Mouse (Mus musculus): ENCODE measurements around the gene Rap2b.

Rap2b gene

DNA sequence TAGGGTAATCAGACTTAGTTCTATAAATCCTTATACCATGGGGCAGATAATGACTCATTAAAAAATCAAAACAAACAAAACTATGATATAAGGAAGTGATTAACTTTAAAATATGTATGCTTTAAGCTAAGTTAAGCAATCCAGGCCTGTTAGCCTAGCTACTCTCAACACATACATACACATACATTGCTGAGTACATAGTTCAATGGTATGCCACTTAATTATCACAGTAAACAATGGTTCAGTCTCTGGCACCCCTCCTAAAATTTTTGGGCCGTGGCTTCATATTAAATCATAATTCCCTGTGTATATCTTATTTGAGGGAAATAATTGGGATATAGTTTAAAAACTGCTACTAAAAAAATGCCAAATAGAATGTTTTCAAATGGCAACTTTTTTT is at the start of gene Rap2b:
Gene Rap2b, plus strand, starts transcription at position 301 of the 400 bp plus-strand sequence.
- no peak for DNase-seq (ENCODE audit: low spot score)

GRCm38 (mm10) chr3:61315002-61315401 is 46.4 kb upstream of the Rap2b start:
- no peak for DNase-seq (ENCODE audit: low spot score)

- DNase-seq (ENCODE audit: low spot score) = no peak
Measured at GRCm38 (mm10) chr3:61320031-61320430, 41.4 kb upstream of the Rap2b start.

DNA sequence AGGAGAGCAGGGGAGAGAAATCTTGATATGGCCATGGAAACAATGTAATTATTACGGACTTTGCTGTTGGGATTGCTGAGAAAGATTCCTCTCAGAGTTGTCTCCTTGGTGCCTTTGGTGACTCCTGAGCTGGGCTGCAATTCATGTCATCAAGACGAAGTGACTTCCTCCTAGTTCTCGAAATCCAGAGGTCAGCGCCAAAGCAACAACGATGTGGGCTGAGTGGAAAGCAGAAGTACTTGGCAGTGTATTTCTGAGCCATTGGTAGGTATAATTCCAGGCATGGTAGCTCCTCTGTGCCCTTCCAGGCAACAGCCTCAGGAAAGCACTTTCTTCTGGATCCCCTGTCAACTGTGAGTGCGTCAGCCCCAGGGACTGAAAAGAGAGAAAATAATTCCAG is 39.8 kb upstream of the Rap2b start:
- no peak for DNase-seq (ENCODE audit: low spot score)

- DNase-seq (ENCODE audit: low spot score) = no peak
Measured at GRCm38 (mm10) chr3:61336205-61336604, 25.2 kb upstream of the Rap2b start.

DNA sequence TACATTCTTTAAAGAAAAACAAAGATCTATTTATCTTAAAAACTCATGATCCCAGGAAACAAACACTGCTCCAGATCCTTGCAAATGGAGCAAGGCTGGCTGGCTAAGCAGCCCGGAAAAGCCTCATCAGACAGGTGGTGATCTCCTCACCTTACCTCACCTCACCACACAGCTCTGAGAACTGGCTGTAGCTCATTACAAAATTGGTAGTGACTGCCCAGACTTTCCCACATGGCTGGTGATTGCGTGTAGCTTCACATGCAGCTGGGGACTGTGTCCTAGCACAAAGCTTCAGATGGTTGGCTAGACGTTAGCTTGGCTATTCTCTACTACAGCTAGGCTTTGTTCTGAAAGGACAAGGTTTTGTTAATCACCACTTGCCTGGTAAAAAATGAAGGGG is 24.2 kb upstream of the Rap2b start:
- no peak for DNase-seq (ENCODE audit: low spot score)

GRCm38 (mm10) chr3:61340321-61340720 is 21.1 kb upstream of the Rap2b start:
- DNase-seq (ENCODE audit: low spot score) = no peak

- DNase-seq (ENCODE audit: low spot score) = no peak
Measured at GRCm38 (mm10) chr3:61344031-61344430, 17.4 kb upstream of the Rap2b start.

GRCm38 (mm10) chr3:61345636-61346035 is 15.8 kb upstream of the Rap2b start:
- DNase-seq (ENCODE audit: low spot score) = no peak

- no peak for DNase-seq (ENCODE audit: low spot score)
Measured at GRCm38 (mm10) chr3:61348036-61348614, 13.3 kb upstream of the Rap2b start.

- no peak for DNase-seq (ENCODE audit: low spot score)
Measured at GRCm38 (mm10) chr3:61349433-61349832, 12.0 kb upstream of the Rap2b start.

GRCm38 (mm10) chr3:61355464-61355863 is 6.0 kb upstream of the Rap2b start:
- no peak for DNase-seq (ENCODE audit: low spot score)

- no peak for DNase-seq (ENCODE audit: low spot score)
Measured at GRCm38 (mm10) chr3:61358107-61358506, 3.3 kb upstream of the Rap2b start.

GRCm38 (mm10) chr3:61358756-61359293 is 2.6 kb upstream of the Rap2b start:
- DNase-seq (ENCODE audit: low spot score) = no peak

DNA sequence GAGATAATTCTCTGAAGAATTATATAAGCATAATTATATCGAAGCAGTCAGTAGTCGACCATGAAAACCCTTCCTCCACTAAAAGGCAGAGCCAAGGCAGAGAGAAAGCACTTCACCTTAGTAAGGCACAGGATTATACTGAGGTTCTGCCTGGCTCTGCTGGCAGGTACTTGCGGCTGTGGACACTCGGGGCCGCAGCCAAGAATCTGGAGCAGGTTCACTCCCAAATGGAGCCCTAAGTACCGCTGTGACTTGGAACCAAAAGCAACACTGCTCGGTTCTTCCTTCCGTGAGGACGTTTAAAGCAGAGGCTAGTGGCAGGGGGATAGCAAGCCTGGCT is 1.4 kb downstream of the Rap2b start:
- no peak for DNase-seq (ENCODE audit: low spot score)

- peak; percentile 96 for DNase-seq (ENCODE audit: low spot score)
Measured at GRCm38 (mm10) chr3:61363161-61363988, 1.9 kb downstream of the Rap2b start.

DNA sequence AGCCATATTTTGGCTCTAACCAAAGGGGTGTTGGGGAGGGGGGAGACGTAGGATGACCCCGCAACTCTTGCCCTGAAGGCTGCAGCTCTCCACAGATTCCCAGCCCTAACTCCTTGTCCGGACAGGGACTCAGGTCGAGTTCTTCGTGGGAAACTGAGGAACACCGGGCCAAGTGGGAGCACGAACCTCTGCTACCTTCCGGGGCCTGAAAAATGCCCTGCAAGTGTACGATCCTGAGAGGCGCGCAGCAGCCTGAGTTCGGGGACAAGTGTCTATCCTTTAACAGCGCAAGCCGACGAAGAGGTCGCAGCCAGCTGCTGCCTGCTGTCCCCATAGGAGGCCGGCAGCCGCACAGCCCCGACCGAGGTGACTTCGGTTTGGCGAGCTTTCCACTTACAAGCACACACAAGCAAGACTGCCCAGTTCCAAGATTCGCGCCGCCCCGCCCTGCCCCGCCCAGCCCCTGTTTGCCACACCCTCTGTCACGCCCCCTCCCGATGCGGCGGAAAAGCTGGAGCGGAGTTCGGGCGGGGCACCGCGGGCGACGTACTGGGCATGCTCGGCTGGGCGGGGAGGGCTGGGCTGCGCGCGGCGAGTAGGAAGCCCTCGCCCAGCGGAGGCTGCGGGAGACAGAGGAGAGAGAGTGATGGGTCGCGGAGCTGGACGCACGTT is 2.7 kb downstream of the Rap2b start:
- peak; percentile 92 for DNase-seq (ENCODE audit: low spot score)

DNA sequence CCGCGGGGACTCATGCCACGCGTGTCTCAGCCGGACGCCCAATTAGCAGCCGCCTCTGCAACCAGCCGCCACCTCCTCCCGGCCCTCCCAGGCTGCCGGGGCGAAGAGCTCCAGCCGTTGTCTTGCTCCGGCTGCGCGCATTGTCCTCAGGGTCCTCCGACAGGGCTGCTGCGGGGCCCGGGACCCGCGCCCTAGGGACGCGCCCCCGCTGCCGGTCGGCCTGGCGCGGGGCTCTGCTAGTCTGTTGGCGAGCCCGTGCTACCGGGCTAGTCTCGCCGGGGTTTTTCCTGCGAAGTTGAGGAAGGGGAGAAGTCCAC is 3.2 kb downstream of the Rap2b start:
- no peak for DNase-seq (ENCODE audit: low spot score)

DNA sequence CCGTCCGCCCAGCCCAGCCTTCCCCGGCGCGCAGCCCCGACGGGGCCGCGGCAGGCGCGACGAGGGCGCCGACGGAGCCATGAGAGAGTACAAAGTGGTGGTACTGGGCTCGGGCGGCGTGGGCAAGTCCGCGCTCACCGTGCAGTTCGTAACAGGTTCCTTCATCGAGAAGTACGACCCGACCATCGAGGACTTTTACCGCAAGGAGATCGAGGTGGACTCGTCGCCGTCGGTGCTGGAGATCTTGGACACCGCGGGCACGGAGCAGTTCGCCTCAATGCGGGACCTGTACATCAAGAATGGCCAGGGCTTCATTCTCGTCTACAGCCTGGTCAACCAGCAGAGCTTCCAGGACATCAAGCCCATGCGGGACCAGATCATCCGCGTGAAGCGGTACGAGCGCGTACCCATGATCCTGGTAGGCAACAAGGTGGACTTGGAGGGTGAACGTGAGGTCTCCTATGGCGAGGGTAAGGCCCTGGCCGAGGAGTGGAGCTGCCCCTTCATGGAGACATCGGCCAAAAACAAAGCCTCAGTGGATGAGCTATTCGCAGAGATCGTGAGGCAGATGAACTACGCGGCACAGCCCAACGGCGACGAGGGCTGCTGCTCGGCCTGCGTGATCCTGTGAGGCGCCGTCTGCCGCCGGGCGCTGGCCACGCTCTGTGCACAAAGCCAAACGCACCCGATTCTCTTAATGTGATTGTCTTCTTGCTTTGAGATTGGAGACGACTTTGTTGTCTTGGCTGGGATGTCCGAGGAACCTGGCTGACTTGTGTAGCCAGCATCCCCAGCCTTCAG is 3.7 kb downstream of the Rap2b start:
- peak; percentile 12 for DNase-seq (ENCODE audit: low spot score)

DNA sequence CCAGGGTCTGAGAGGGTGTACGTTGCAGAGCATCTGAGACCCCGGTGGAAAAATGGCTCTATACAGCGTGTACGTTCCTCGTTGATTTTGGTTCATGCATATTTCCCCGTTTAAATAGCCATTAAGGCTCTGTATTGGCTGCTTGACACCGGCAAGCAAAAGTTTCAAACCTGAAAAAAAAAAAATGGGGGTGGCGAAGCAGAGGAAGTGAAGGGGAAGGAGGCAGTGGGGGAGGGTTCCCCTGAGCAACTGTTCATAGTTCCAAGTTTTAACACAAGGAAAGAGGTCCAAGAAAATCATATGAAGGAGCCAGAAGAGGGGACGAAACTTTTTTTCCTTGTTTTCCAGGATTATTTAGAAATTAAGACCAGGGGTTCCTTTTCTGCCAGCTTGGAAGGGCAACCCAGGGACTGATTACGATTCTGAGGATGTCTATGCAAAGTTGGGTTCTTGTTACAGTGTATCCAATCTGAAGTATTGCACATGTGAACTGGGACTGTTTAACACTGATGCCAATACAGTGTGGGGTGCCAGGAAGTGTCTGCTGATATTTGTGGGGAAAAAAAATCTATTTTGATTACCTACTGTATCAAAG is 4.4 kb downstream of the Rap2b start, which contains the start of gene B430305J03Rik:
Gene B430305J03Rik, minus strand, starts transcription at position 173 of the 595 bp plus-strand sequence.
- no peak for DNase-seq (ENCODE audit: low spot score)

DNA sequence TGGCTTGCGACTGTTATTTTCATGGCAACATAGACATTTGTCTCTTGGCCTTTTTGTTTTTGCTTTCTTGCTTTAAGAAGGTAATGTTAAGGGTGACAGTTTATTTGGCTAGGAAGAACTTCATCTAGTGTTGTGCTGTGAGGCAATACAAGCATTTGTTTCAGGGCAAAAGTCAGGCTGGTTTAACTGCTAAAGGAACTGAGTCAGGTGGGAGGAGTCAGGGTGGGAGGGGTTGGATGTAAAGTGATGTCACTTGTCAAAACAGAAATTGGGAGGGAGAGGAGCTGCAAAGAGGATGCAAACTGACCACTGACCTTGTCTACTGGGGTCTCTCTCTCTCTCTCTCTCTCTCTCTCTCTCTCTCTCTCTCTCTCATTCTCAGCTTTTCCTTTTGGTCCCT is 7.0 kb downstream of the Rap2b start:
- no peak for DNase-seq (ENCODE audit: low spot score)

GRCm38 (mm10) chr3:61376001-61376400 is 14.6 kb downstream of the Rap2b start:
- DNase-seq (ENCODE audit: low spot score) = no peak
